ENCODE assay signal across 7 mouse cellular contexts in the genomic region with DNA sequence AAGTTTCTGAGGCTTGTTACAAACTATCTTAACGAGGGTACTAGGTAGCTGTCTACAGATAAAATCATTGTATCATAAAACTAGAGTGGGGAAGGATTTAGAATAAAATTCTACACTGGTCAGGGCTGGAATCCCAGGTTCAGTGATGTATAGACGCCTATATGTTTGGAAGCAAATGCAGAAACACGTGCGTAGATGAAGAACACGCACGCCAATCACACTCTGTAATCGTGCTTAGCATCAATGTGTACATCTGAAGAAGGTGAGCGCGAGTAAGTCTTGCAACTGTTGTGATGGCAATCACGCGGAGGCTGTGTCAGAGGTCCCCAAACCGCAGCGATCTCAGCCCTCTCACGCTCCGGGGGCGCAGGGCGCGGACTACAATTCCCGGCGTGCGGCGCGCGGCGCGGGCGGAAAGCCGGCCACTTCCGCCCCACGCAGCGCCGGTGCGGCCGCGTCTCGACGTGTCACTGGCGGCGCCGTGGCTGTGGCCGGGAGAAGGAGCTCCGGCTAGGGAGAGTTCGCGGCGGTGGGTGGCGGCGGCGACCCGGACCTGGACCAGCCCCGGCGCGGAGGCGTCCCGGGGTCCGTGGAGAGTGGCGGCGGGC. TPM values are rescaled to one million over a fixed set of nuclear protein-coding genes. Genes with fewer than 3 reads are reported as not detected.
A peak's percentile ranks its signal among the peaks of the same experiment; 100 is the strongest.
DNase-seq lines count a peak whose midpoint lies in the region; ATAC-seq lines count a peak whose summit lies in the region.

Gene Clint1 (plus strand): TSS at position 536 of the 608 bp plus-strand sequence.

- H3K9me3 ChIP-seq in intestine, embryonic 16.5 days (ENCODE audit: control insufficient read depth, low read length) = no peaks in the 10 kb centered on the region
- H3K9me3 ChIP-seq in midbrain, embryonic 11.5 days (ENCODE audit: control insufficient read depth, low read length) = no peaks in the 10 kb centered on the region

- under 1% methylated on average over 51 of the region's 57 CpGs for WGBS in intestine, embryonic 16.5 days
- WGBS in midbrain, embryonic 11.5 days = under 1% methylated on average over 51 of the region's 57 CpGs

- peak within 1 kb of the TSS; percentile 58 for H3K4me2 ChIP-seq in intestine, embryonic 16.5 days (ENCODE audit: low read depth, low read length)
- peak within 1 kb of the TSS; percentile 60 for H3K4me2 ChIP-seq in midbrain, embryonic 11.5 days

- H3K36me3 ChIP-seq in intestine, embryonic 16.5 days (ENCODE audit: control insufficient read depth, insufficient read depth, low read length) = no peaks in the 10 kb centered on the region
- H3K36me3 ChIP-seq in midbrain, embryonic 11.5 days (ENCODE audit: control insufficient read depth, insufficient read depth, low read length) = no peaks in the 10 kb centered on the region

- H3K4me1 ChIP-seq in intestine, embryonic 16.5 days (ENCODE audit: control insufficient read depth, insufficient read depth, low read length) = peaks cover 35% of the 10 kb centered on the region
- H3K4me1 ChIP-seq in midbrain, embryonic 11.5 days (ENCODE audit: control insufficient read depth, insufficient read depth, low read length) = peaks cover 6% of the 10 kb centered on the region; the same call in 1 of the 2 replicates

- H3K4me3 ChIP-seq in intestine, embryonic 16.5 days (ENCODE audit: low read length) = peak within 1 kb of the TSS; percentile 85
- peak within 1 kb of the TSS; percentile 97 for H3K4me3 ChIP-seq in midbrain, embryonic 11.5 days (ENCODE audit: low read depth, low read length)

- H3K27ac ChIP-seq in intestine, embryonic 16.5 days (ENCODE audit: low read length) = peak within 1 kb of the TSS; percentile 90
- no peak within 1 kb of the TSS for H3K27ac ChIP-seq in midbrain, embryonic 11.5 days (ENCODE audit: low read depth, low read length)

- ATAC-seq in intestine, embryonic 16.5 days = peak; percentile 86
- peak; percentile 95 for ATAC-seq in midbrain, embryonic 11.5 days (ENCODE audit: low FRiP score)

- peak within 1 kb of the TSS; percentile 94 for H3K9ac ChIP-seq in intestine, embryonic 16.5 days (ENCODE audit: low read depth, low read length)
- H3K9ac ChIP-seq in midbrain, embryonic 11.5 days (ENCODE audit: low read length) = peak within 1 kb of the TSS; percentile 92

- intact Hi-C loops in left cerebral cortex, postnatal 36 days (cut with DNase I) = no loop called here

- DNase-seq in adrenal gland, adult 18-20 months (ENCODE audit: low spot score in 2 of 2) = peak; percentile 87 to 88
- DNase-seq in embryo, embryonic 11 days = peak; percentile 93
- DNase-seq in gastrocnemius, postnatal 4 days (ENCODE audit: low spot score in 2 of 2) = peak; percentile 73 to 84
- peak; percentile 87 to 91 for DNase-seq in left cerebral cortex, postnatal 36 days (ENCODE audit: low spot score in 2 of 2)
- DNase-seq in midbrain, embryonic 11.5 days (ENCODE audit: low spot score, missing footprints) = peak; percentile 98
- peak; percentile 51 for DNase-seq in skeletal muscle tissue, adult 2 months (ENCODE audit: low read depth, low spot score)

- H3K27me3 ChIP-seq in intestine, embryonic 16.5 days (replicated peaks; ENCODE audit: control insufficient read depth, insufficient read depth, low read length) = no peaks in the 10 kb centered on the region
- no peaks in the 10 kb centered on the region for H3K27me3 ChIP-seq in midbrain, embryonic 11.5 days (ENCODE audit: control insufficient read depth, insufficient read depth, low read length)

RNA-seq across cellular contexts. Expression of gene Clint1, which starts in this region (rescaled TPM):
- 10 to 100 TPM; 66.4 to 90.8 TPM for total RNA-seq in adrenal gland, adult 18-20 months (2021)
- total RNA-seq in gastrocnemius, postnatal 4 days (2021) = 10 to 100 TPM; 64.9 to 69.6 TPM
- 101 and 114 TPM in 2 replicates for polyA plus RNA-seq in intestine, embryonic 16.5 days (2015; fragmentation: Nextera tagmentation; extraction: Ambion mirVana)
- 10 to 100 TPM; 48.6 to 55.2 TPM for total RNA-seq in left cerebral cortex, postnatal 36 days (2021)
- polyA plus RNA-seq in midbrain, embryonic 11.5 days (2014; fragmentation: Nextera tagmentation; extraction: Ambion mirVana) = 60.9 and 63.5 TPM in 2 replicates
